Mouse (Mus musculus): Measurements from ENCODE around the gene 2610002M06Rik. TPM values are rescaled to one million over a fixed set of nuclear protein-coding genes. Genes with fewer than 3 reads are reported as not detected.

2610002M06Rik gene
- 1.9 and 3.3 TPM in 2 replicates for polyA plus RNA-seq (2012; rRNA removed)

- WGBS = 27% methylated on average over 28 of the region's 28 CpGs
- peak; percentile 79 for DNase-seq
- Histone ChIP-seq H3K4me3 (replicated peaks; ENCODE audit: extremely low read depth, low read depth, low read length) (peak within 1 kb of the TSS; percentile 93), H3K4me1 (ENCODE audit: control insufficient read depth, insufficient read depth, low read length) (no peaks in the 10 kb centered on the region; the same call in 1 of the 2 replicates)
- TF ChIP-seq POLR2A (IDR thresholded peaks at IDR 0.05; ENCODE audit: borderline replicate concordance, extremely low read depth, low read depth, low read length) = peak; percentile 47; the same call in 1 of the 2 replicates
- TF ChIP-seq CTCF (IDR thresholded peaks at IDR 0.05; ENCODE audit: insufficient read depth, low read length) = peak; percentile 51; the same call in 1 of the 2 replicates
These were observed at the start of gene 2610002M06Rik for GRCm38 (mm10) chrX:107816218-107816554. Gene 2610002M06Rik (minus strand): TSS chrX:107816334.

- TF ChIP-seq POLR2A (IDR thresholded peaks at IDR 0.05; ENCODE audit: borderline replicate concordance, extremely low read depth, low read depth, low read length) = no peak
- no peak for TF ChIP-seq CTCF (IDR thresholded peaks at IDR 0.05; ENCODE audit: insufficient read depth, low read length)
- no peak for DNase-seq
- Histone ChIP-seq H3K4me1 (ENCODE audit: control insufficient read depth, insufficient read depth, low read length) (no peaks in the 10 kb centered on the region), H3K4me3 (replicated peaks; ENCODE audit: extremely low read depth, low read depth, low read length) (no peak overlapping the region)
- 31% methylated on average over 4 of the region's 4 CpGs for WGBS
These were observed 42.0 kb upstream of the 2610002M06Rik start for GRCm38 (mm10) chrX:107858165-107858564.

- no peak overlapping the region for H3K4me3 ChIP-seq (replicated peaks; ENCODE audit: extremely low read depth, low read depth, low read length)
- TF ChIP-seq POLR2A (IDR thresholded peaks at IDR 0.05; ENCODE audit: borderline replicate concordance, extremely low read depth, low read depth, low read length) = no peak
- TF ChIP-seq CTCF (IDR thresholded peaks at IDR 0.05; ENCODE audit: insufficient read depth, low read length) = no peak
- 82% methylated on average over 6 of the region's 6 CpGs for WGBS
- H3K4me1 ChIP-seq (ENCODE audit: control insufficient read depth, insufficient read depth, low read length) = no peaks in the 10 kb centered on the region; the same call in 1 of the 2 replicates
- DNase-seq = no peak
These were observed 592 bp upstream of the 2610002M06Rik start for GRCm38 (mm10) chrX:107816726-107817125.

GRCm38 (mm10) chrX:107815502-107816217 is 474 bp downstream of the 2610002M06Rik start:
- Histone ChIP-seq H3K4me3 (replicated peaks; ENCODE audit: extremely low read depth, low read depth, low read length) (peak overlapping the region; percentile 93), H3K4me1 (ENCODE audit: control insufficient read depth, insufficient read depth, low read length) (no peaks in the 10 kb centered on the region; the same call in 1 of the 2 replicates)
- no peak for TF ChIP-seq CTCF (IDR thresholded peaks at IDR 0.05; ENCODE audit: insufficient read depth, low read length)
- TF ChIP-seq POLR2A (IDR thresholded peaks at IDR 0.05; ENCODE audit: borderline replicate concordance, extremely low read depth, low read depth, low read length) = no peak
- peak; percentile 34 for DNase-seq
- WGBS = 28% methylated on average over 32 of the region's 32 CpGs

GRCm38 (mm10) chrX:107812120-107812519 is 4.0 kb downstream of the 2610002M06Rik start:
- TF ChIP-seq CTCF (IDR thresholded peaks at IDR 0.05; ENCODE audit: insufficient read depth, low read length) (no peak), POLR2A (IDR thresholded peaks at IDR 0.05; ENCODE audit: borderline replicate concordance, extremely low read depth, low read depth, low read length) (no peak)
- Histone ChIP-seq H3K4me3 (replicated peaks; ENCODE audit: extremely low read depth, low read depth, low read length) (no peak overlapping the region), H3K4me1 (ENCODE audit: control insufficient read depth, insufficient read depth, low read length) (no peaks in the 10 kb centered on the region; the same call in 1 of the 2 replicates)
- DNase-seq = no peak

- no peak for TF ChIP-seq POLR2A (IDR thresholded peaks at IDR 0.05; ENCODE audit: borderline replicate concordance, extremely low read depth, low read depth, low read length)
- TF ChIP-seq CTCF (IDR thresholded peaks at IDR 0.05; ENCODE audit: insufficient read depth, low read length) = no peak
- Histone ChIP-seq H3K4me1 (ENCODE audit: control insufficient read depth, insufficient read depth, low read length) (no peaks in the 10 kb centered on the region), H3K4me3 (replicated peaks; ENCODE audit: extremely low read depth, low read depth, low read length) (no peak overlapping the region)
- no peak for DNase-seq
- WGBS = 83% methylated on average over 2 of the region's 2 CpGs
These were observed 19.2 kb downstream of the 2610002M06Rik start for GRCm38 (mm10) chrX:107796919-107797318.

- DNase-seq = no peak
- 54% methylated on average over 1 of the region's 1 CpGs for WGBS
- Histone ChIP-seq H3K4me3 (replicated peaks; ENCODE audit: extremely low read depth, low read depth, low read length) (no peak overlapping the region), H3K4me1 (ENCODE audit: control insufficient read depth, insufficient read depth, low read length) (no peaks in the 10 kb centered on the region)
- TF ChIP-seq POLR2A (IDR thresholded peaks at IDR 0.05; ENCODE audit: borderline replicate concordance, extremely low read depth, low read depth, low read length) (no peak), CTCF (IDR thresholded peaks at IDR 0.05; ENCODE audit: insufficient read depth, low read length) (no peak)
These were observed 20.3 kb downstream of the 2610002M06Rik start for GRCm38 (mm10) chrX:107795785-107796184.

- no peaks in the 10 kb centered on the region for H3K4me1 ChIP-seq (ENCODE audit: control insufficient read depth, insufficient read depth, low read length)
- H3K4me3 ChIP-seq (replicated peaks; ENCODE audit: extremely low read depth, low read depth, low read length) = no peak within 1 kb of the TSS
- no peak for DNase-seq
- TF ChIP-seq POLR2A (IDR thresholded peaks at IDR 0.05; ENCODE audit: borderline replicate concordance, extremely low read depth, low read depth, low read length) (no peak), CTCF (IDR thresholded peaks at IDR 0.05; ENCODE audit: insufficient read depth, low read length) (no peak)
- WGBS = 75% methylated on average over 1 of the region's 1 CpGs
These were observed 23.8 kb downstream of the 2610002M06Rik start, which contains the start of gene Tent5d for GRCm38 (mm10) chrX:107792290-107792689. Gene Tent5d (plus strand): TSS chrX:107792590.

GRCm38 (mm10) chrX:107790750-107791493 is 25.2 kb downstream of the 2610002M06Rik start:
- no peak for DNase-seq
- H3K4me3 ChIP-seq (replicated peaks; ENCODE audit: extremely low read depth, low read depth, low read length) = no peak overlapping the region
- WGBS = 26% methylated on average over 8 of the region's 8 CpGs
- TF ChIP-seq POLR2A (IDR thresholded peaks at IDR 0.05; ENCODE audit: borderline replicate concordance, extremely low read depth, low read depth, low read length) (no peak), CTCF (IDR thresholded peaks at IDR 0.05; ENCODE audit: insufficient read depth, low read length) (no peak)
- H3K4me1 ChIP-seq (ENCODE audit: control insufficient read depth, insufficient read depth, low read length) = no peaks in the 10 kb centered on the region
